In the genomic region with DNA sequence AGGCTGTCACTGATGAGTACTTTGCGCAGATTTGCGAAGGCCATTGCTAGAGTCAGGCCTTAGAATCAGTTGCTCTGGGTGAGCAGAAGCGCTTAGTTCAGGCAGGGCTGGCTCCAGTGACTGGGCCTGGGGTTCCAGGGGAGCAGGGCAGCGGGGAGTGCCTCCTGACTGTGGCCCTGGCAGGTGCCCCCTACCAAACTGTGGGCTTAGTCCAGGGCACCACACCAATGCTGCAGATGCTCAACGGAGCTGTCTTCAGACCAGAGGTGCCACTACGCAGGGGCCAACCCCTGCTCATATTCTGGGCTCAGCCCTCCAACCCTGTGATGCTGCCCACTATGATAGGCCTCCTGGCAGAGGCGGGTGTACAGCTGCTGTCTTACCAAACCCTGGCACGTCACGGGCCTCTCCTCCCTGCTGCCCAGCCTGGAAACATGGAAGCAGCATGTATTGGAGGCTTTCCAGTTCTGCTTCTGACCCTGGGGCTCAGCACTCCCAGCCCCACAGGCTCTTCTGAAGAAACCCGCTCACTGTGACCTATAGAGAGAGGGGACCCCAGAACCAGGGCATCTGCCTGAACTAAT, we compare ENCODE assay signal across 6 mouse cellular contexts. TPM values are rescaled to one million over a fixed set of nuclear protein-coding genes. Genes with fewer than 3 reads are reported as not detected.
A peak's percentile ranks its signal among the peaks of the same experiment; 100 is the strongest.
DNase-seq lines count a peak whose midpoint lies in the region; ATAC-seq lines count a peak whose summit lies in the region.
"Not testable (repeated sequence)": the region's sequence is repeated elsewhere in the genome, so short reads cannot be mapped to it uniquely, and the experiment has no call there.
"Had no signal": no experiment of that assay in that cellular context is flagged by ENCODE, and none has a peak within 500 bp of the region (broad histone marks: within the 10 kb centered on the region; RNA-seq: fewer than 3 reads in every experiment).

No protein-coding gene starts in this region.

- H3K36me3 ChIP-seq in intestine, embryonic 14.5 days (ENCODE audit: control insufficient read depth, insufficient read depth, low read length); limb, embryonic 10.5 days: not testable (repeated sequence)

- DNase-seq in cerebellum, adult 18-20 months, result peak; percentile 48 to 50
- DNase-seq in cerebellum, adult 9-11 months, result peak; percentile 69
- peak; percentile 39 to 48 for DNase-seq in cerebellum, postnatal 36 days
- DNase-seq in intestine, embryonic 14.5 days (ENCODE audit: low spot score), result peak; percentile 20
- DNase-seq in limb, embryonic 10.5 days (ENCODE audit: low spot score), result peak; percentile 27

- H3K4me3 ChIP-seq in intestine, embryonic 14.5 days (ENCODE audit: low read depth, low read length); limb, embryonic 10.5 days: not testable (repeated sequence)

- not testable (repeated sequence) for H3K9me3 ChIP-seq in intestine, embryonic 14.5 days (ENCODE audit: control insufficient read depth, low read length); limb, embryonic 10.5 days (replicated peaks)

- H3K9ac ChIP-seq in intestine, embryonic 14.5 days (ENCODE audit: low read length), result not testable (repeated sequence)

- WGBS in intestine, embryonic 14.5 days, result 87% methylated on average over 10 of the region's 10 CpGs
- WGBS in limb, embryonic 10.5 days, result 94% methylated on average over 10 of the region's 10 CpGs

- ATAC-seq in intestine, embryonic 14.5 days (replicated peaks; ENCODE audit: low FRiP score, low TSS enrichment, low read depth), result not testable (repeated sequence)

- H3K4me1 ChIP-seq in intestine, embryonic 14.5 days (replicated peaks; ENCODE audit: control insufficient read depth, insufficient read depth, low read length); limb, embryonic 10.5 days: not testable (repeated sequence)

- not testable (repeated sequence) for H3K27me3 ChIP-seq in intestine, embryonic 14.5 days (replicated peaks; ENCODE audit: control insufficient read depth, insufficient read depth, low read length); limb, embryonic 10.5 days (ENCODE audit: low read depth, poor library complexity, severe bottlenecking)

- H3K27ac ChIP-seq in intestine, embryonic 14.5 days (ENCODE audit: low read depth); limb, embryonic 10.5 days: not testable (repeated sequence)

- H3K4me2 ChIP-seq in intestine, embryonic 14.5 days (ENCODE audit: low read length), result not testable (repeated sequence)

RNA-seq across cellular contexts. Expression of a gene that starts 33.8 kb away (rescaled TPM):
- polyA plus RNA-seq in intestine, embryonic 14.5 days (2014; fragmentation: Nextera tagmentation; extraction: Ambion mirVana), result 3.4 and 3.7 TPM in 2 replicates
- 2.3 and 3.4 TPM in 2 replicates for polyA plus RNA-seq in limb, embryonic 10.5 days (2016; fragmentation: Nextera tagmentation; extraction: Ambion mirVana)
- polyA plus RNA-seq: C2C12 had no signal
